Mouse (Mus musculus): ENCODE measurements at regions not wholly inside any gene's neighbourhood (a gene's known extent, or its start where the extent isn't known, plus 50 kb on each side); places are given as distances from the start of the nearest gene placed in this dataset.

GRCm38 (mm10) chr8:48981667-48982066 is 137.9 kb upstream of the Tenm3 start:
- Histone ChIP-seq H3K36me3 (ENCODE audit: control insufficient read depth, insufficient read depth, low read length) (no peaks in the 10 kb centered on the region), H3K9ac (ENCODE audit: low read depth, low read length) (no peak overlapping the region), H3K27me3 (ENCODE audit: control insufficient read depth, insufficient read depth, low read length) (no peaks in the 10 kb centered on the region), H3K27ac (ENCODE audit: low read depth, low read length) (no peak overlapping the region), H3K4me1 (replicated peaks; ENCODE audit: control insufficient read depth, insufficient read depth, low read length) (no peaks in the 10 kb centered on the region), H3K9me3 (ENCODE audit: control insufficient read depth, low read length) (no peaks in the 10 kb centered on the region), H3K4me3 (ENCODE audit: low read depth, low read length) (no peak overlapping the region), H3K4me2 (replicated peaks; ENCODE audit: low read depth, low read length) (no peak overlapping the region)
- DNase-seq (ENCODE audit: low spot score) (peak; percentile 28), ATAC-seq (ENCODE audit: low FRiP score) (peak; percentile 53)
- 70% methylated on average over 8 of the region's 8 CpGs for WGBS

- no peak overlapping the region for H3K4me3 ChIP-seq (ENCODE audit: low read depth, low read length)
- no peak for ATAC-seq (ENCODE audit: low FRiP score)
- no peak overlapping the region for H3K9ac ChIP-seq (ENCODE audit: low read depth, low read length)
- no peaks in the 10 kb centered on the region for H3K4me1 ChIP-seq (replicated peaks; ENCODE audit: control insufficient read depth, insufficient read depth, low read length)
- WGBS = 91% methylated on average over 7 of the region's 7 CpGs
- no peaks in the 10 kb centered on the region for H3K9me3 ChIP-seq (ENCODE audit: control insufficient read depth, low read length)
- H3K27me3 ChIP-seq (ENCODE audit: control insufficient read depth, insufficient read depth, low read length) = no peaks in the 10 kb centered on the region
- no peak for DNase-seq (ENCODE audit: low spot score)
- H3K36me3 ChIP-seq (ENCODE audit: control insufficient read depth, insufficient read depth, low read length) = no peaks in the 10 kb centered on the region
- H3K4me2 ChIP-seq (replicated peaks; ENCODE audit: low read depth, low read length) = no peak overlapping the region
- no peak overlapping the region for H3K27ac ChIP-seq (ENCODE audit: low read depth, low read length)
Measured at GRCm38 (mm10) chr8:48980755-48981154, 137.0 kb upstream of the Tenm3 start.

- Histone ChIP-seq H3K4me3 (ENCODE audit: low read depth, low read length) (no peak overlapping the region), H3K27ac (ENCODE audit: low read depth, low read length) (no peak overlapping the region), H3K4me2 (replicated peaks; ENCODE audit: low read depth, low read length) (no peak overlapping the region), H3K9ac (ENCODE audit: low read depth, low read length) (no peak overlapping the region), H3K36me3 (ENCODE audit: control insufficient read depth, insufficient read depth, low read length) (no peaks in the 10 kb centered on the region), H3K27me3 (ENCODE audit: control insufficient read depth, insufficient read depth, low read length) (no peaks in the 10 kb centered on the region), H3K9me3 (ENCODE audit: control insufficient read depth, low read length) (no peaks in the 10 kb centered on the region), H3K4me1 (replicated peaks; ENCODE audit: control insufficient read depth, insufficient read depth, low read length) (no peaks in the 10 kb centered on the region)
- ATAC-seq (ENCODE audit: low FRiP score) (no peak), DNase-seq (ENCODE audit: low spot score) (no peak)
- 82% methylated on average over 5 of the region's 5 CpGs for WGBS
Measured at GRCm38 (mm10) chr8:48970655-48971054, 126.9 kb upstream of the Tenm3 start.

GRCm38 (mm10) chr8:48964929-48965328 is 121.2 kb upstream of the Tenm3 start:
- Histone ChIP-seq H3K27ac (ENCODE audit: low read depth, low read length) (no peak overlapping the region), H3K4me1 (replicated peaks; ENCODE audit: control insufficient read depth, insufficient read depth, low read length) (no peaks in the 10 kb centered on the region), H3K4me3 (ENCODE audit: low read depth, low read length) (no peak overlapping the region), H3K9me3 (ENCODE audit: control insufficient read depth, low read length) (no peaks in the 10 kb centered on the region), H3K27me3 (ENCODE audit: control insufficient read depth, insufficient read depth, low read length) (no peaks in the 10 kb centered on the region), H3K9ac (ENCODE audit: low read depth, low read length) (no peak overlapping the region), H3K36me3 (ENCODE audit: control insufficient read depth, insufficient read depth, low read length) (no peaks in the 10 kb centered on the region), H3K4me2 (replicated peaks; ENCODE audit: low read depth, low read length) (no peak overlapping the region)
- 71% methylated on average over 1 of the region's 1 CpGs for WGBS
- ATAC-seq (ENCODE audit: low FRiP score) (no peak), DNase-seq (ENCODE audit: low spot score) (no peak)

GRCm38 (mm10) chr8:48957614-48958013 is 113.9 kb upstream of the Tenm3 start:
- 83% methylated on average over 5 of the region's 5 CpGs for WGBS
- Histone ChIP-seq H3K4me1 (replicated peaks; ENCODE audit: control insufficient read depth, insufficient read depth, low read length) (no peaks in the 10 kb centered on the region), H3K27ac (ENCODE audit: low read depth, low read length) (no peak overlapping the region), H3K4me3 (ENCODE audit: low read depth, low read length) (no peak overlapping the region), H3K9ac (ENCODE audit: low read depth, low read length) (no peak overlapping the region), H3K9me3 (ENCODE audit: control insufficient read depth, low read length) (no peaks in the 10 kb centered on the region), H3K27me3 (ENCODE audit: control insufficient read depth, insufficient read depth, low read length) (no peaks in the 10 kb centered on the region), H3K36me3 (ENCODE audit: control insufficient read depth, insufficient read depth, low read length) (no peaks in the 10 kb centered on the region), H3K4me2 (replicated peaks; ENCODE audit: low read depth, low read length) (no peak overlapping the region)
- ATAC-seq (ENCODE audit: low FRiP score) (0 out of 2 replicates have a peak, but pooled peaks have one; percentile 22), DNase-seq (ENCODE audit: low spot score) (no peak)

- H3K9me3 ChIP-seq (ENCODE audit: control insufficient read depth, low read length) = no peaks in the 10 kb centered on the region
- DNase-seq (ENCODE audit: low spot score) (no peak), ATAC-seq (ENCODE audit: low FRiP score) (no peak)
- H3K27me3 ChIP-seq (ENCODE audit: control insufficient read depth, insufficient read depth, low read length) = no peaks in the 10 kb centered on the region
- H3K36me3 ChIP-seq (ENCODE audit: control insufficient read depth, insufficient read depth, low read length) = no peaks in the 10 kb centered on the region
- no peak overlapping the region for H3K4me3 ChIP-seq (ENCODE audit: low read depth, low read length)
- no peak overlapping the region for H3K27ac ChIP-seq (ENCODE audit: low read depth, low read length)
- no peak overlapping the region for H3K4me2 ChIP-seq (replicated peaks; ENCODE audit: low read depth, low read length)
- no peaks in the 10 kb centered on the region for H3K4me1 ChIP-seq (replicated peaks; ENCODE audit: control insufficient read depth, insufficient read depth, low read length)
- no peak overlapping the region for H3K9ac ChIP-seq (ENCODE audit: low read depth, low read length)
- 84% methylated on average over 10 of the region's 10 CpGs for WGBS
Measured at GRCm38 (mm10) chr8:48951412-48951811, 107.7 kb upstream of the Tenm3 start.

- no peak for ATAC-seq (ENCODE audit: low FRiP score)
- DNase-seq (ENCODE audit: low spot score) = no peak
- 46% methylated on average over 1 of the region's 1 CpGs for WGBS
Measured at GRCm38 (mm10) chr8:48944177-48944576, 100.4 kb upstream of the Tenm3 start.

GRCm38 (mm10) chr8:48937144-48937543 is 93.4 kb upstream of the Tenm3 start:
- H3K27me3 ChIP-seq (ENCODE audit: control insufficient read depth, insufficient read depth, low read length) = no peaks in the 10 kb centered on the region
- ATAC-seq (ENCODE audit: low FRiP score) (no peak), DNase-seq (ENCODE audit: low spot score) (no peak)
- H3K9ac ChIP-seq (ENCODE audit: low read depth, low read length) = no peak overlapping the region
- H3K4me1 ChIP-seq (replicated peaks; ENCODE audit: control insufficient read depth, insufficient read depth, low read length) = no peaks in the 10 kb centered on the region
- WGBS = 90% methylated on average over 3 of the region's 3 CpGs
- no peak overlapping the region for H3K4me2 ChIP-seq (replicated peaks; ENCODE audit: low read depth, low read length)
- no peak overlapping the region for H3K4me3 ChIP-seq (ENCODE audit: low read depth, low read length)
- no peaks in the 10 kb centered on the region for H3K36me3 ChIP-seq (ENCODE audit: control insufficient read depth, insufficient read depth, low read length)
- no peak overlapping the region for H3K27ac ChIP-seq (ENCODE audit: low read depth, low read length)
- H3K9me3 ChIP-seq (ENCODE audit: control insufficient read depth, low read length) = no peaks in the 10 kb centered on the region

More at GRCm38 (mm10) chr8:48944177-48944576, 100.4 kb upstream of the Tenm3 start:
- Histone ChIP-seq H3K4me1 (replicated peaks; ENCODE audit: control insufficient read depth, insufficient read depth, low read length) (no peaks in the 10 kb centered on the region), H3K9ac (ENCODE audit: low read depth, low read length) (no peak overlapping the region), H3K27ac (ENCODE audit: low read depth, low read length) (no peak overlapping the region), H3K4me2 (replicated peaks; ENCODE audit: low read depth, low read length) (no peak overlapping the region), H3K27me3 (ENCODE audit: control insufficient read depth, insufficient read depth, low read length) (no peaks in the 10 kb centered on the region), H3K36me3 (ENCODE audit: control insufficient read depth, insufficient read depth, low read length) (no peaks in the 10 kb centered on the region), H3K9me3 (ENCODE audit: control insufficient read depth, low read length) (no peaks in the 10 kb centered on the region), H3K4me3 (ENCODE audit: low read depth, low read length) (no peak overlapping the region)

- no peak overlapping the region for H3K4me3 ChIP-seq (ENCODE audit: low read depth, low read length)
- no peak overlapping the region for H3K4me2 ChIP-seq (replicated peaks; ENCODE audit: low read depth, low read length)
- no peak for DNase-seq (ENCODE audit: low spot score)
- no peaks in the 10 kb centered on the region for H3K36me3 ChIP-seq (ENCODE audit: control insufficient read depth, insufficient read depth, low read length)
- H3K27ac ChIP-seq (ENCODE audit: low read depth, low read length) = no peak overlapping the region
- WGBS = 63% methylated on average over 11 of the region's 11 CpGs
- ATAC-seq (ENCODE audit: low FRiP score) = no peak
- H3K9me3 ChIP-seq (ENCODE audit: control insufficient read depth, low read length) = no peaks in the 10 kb centered on the region
- no peaks in the 10 kb centered on the region for H3K27me3 ChIP-seq (ENCODE audit: control insufficient read depth, insufficient read depth, low read length)
- H3K4me1 ChIP-seq (replicated peaks; ENCODE audit: control insufficient read depth, insufficient read depth, low read length) = no peaks in the 10 kb centered on the region
- no peak overlapping the region for H3K9ac ChIP-seq (ENCODE audit: low read depth, low read length)
Measured at GRCm38 (mm10) chr8:48927135-48927534, 83.4 kb upstream of the Tenm3 start.

Measured in hindbrain, embryonic 11.5 days (tissue).